Mouse (Mus musculus) hindlimb bud, embryonic 11.5 days (tissue): ENCODE measurements around the gene Bcar1.

Experiments
- DNase-seq: peaks from one replicate; pipeline ENCODE4 v3.0.0-alpha.2; 2012; ENCODE audit warnings: low read depth, low spot score; ENCODE audit errors: extremely low spot score

Gene Bcar1

GRCm38 (mm10) chr8:111740301-111740711 is 3.3 kb downstream of the Bcar1 start:
- no peak for DNase-seq

- no peak for DNase-seq
Observed at GRCm38 (mm10) chr8:111739604-111740003, 4.0 kb downstream of the Bcar1 start.

GRCm38 (mm10) chr8:111738867-111739266 is 4.7 kb downstream of the Bcar1 start:
- no peak for DNase-seq

DNA sequence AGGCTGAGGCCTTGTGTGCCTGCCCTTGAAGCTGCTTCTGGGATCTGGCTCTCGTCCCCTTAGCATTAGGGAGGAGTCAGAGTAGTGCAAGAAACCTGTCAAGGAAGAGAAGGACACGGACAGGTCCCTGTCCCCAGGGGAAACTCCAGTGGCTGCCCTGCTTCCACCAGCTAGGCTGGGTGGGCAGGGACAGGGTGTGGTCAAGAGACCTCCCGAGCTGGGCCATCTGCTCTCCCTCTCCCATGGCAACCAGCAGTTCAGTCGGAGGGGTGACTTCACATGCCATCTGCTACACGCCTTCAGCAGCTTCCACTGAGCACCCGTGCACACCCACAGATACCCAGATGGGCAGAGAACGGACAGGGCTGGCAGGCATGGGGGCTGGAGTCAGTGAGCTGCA is 7.3 kb downstream of the Bcar1 start:
- DNase-seq = no peak

DNA sequence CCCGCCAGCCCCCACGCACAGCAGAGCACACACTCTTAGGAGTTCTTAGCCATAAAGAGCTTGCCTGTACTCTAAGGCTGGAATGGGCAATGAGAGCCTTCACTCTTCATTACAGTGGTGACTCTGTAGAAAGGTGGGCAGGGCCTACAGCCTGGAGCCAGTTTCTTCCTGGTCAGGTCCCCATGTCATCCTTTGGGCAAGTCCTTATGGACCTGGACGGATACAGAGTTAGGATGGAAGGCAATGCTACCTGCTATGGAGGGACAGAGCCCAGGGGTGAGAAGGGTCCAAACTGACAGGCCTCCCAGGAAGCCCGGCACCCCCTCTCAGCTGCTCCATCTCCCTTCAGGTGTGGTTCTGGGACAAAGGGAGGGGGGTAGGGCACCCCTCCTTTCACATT is 7.8 kb downstream of the Bcar1 start:
- DNase-seq = no peak

DNA sequence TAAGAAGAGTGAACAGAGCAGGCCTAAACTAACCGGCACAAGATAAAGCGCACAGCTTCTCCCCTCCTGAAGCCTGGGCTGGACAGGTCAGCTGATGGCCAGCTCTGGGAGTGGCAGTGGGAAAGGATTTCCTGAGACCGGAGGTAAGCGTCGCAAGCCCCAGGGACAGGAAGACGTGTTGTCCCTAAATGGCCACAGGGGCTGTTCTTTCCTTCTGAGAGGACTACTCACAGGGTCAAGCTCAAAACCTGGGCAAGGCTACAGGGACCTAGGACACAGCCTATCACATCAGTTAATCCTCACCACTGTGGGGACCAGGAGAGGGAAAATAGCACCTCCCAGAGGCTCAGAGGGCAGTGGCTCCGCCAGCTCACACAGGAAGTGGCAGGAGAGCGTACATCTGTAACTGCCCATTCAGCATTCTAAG is 8.3 kb downstream of the Bcar1 start:
- no peak for DNase-seq

DNA sequence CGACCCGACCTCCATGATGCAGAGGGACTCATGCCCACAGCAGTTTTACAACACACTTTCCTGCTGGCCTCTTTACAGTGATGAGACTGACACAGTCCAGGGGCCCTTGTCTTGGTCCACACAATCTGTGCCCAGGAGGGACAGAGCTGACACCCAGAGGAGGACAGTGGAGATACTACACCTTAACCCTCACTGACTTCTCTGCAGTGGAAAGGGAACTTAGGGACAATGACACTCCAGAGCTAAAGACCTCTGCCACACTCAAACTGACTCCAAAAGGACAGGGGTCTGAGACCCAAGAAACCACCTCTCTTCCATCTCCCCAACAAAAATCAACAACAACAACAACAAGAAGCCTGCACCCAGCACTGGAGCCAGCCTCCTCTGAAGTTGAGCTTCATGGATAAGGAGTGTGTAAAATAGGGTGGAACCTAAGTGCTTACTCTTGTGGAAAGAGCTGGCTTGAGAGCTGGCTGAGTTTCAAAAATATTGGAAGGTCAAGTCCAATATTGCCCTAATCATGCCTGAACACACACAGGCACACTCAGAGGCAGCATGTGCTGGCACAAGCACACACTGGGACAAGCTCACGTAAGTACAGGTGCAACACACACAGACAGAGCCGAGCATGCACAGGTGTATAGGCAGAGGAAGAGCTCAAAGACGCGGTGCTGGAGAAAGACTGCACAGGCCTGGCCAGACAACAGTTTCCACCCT is 9.2 kb downstream of the Bcar1 start:
- no peak for DNase-seq

GRCm38 (mm10) chr8:111733581-111734243 is 9.9 kb downstream of the Bcar1 start:
- no peak for DNase-seq

- no peak for DNase-seq
Observed at GRCm38 (mm10) chr8:111732406-111733085, 11.1 kb downstream of the Bcar1 start.

GRCm38 (mm10) chr8:111732004-111732403 is 11.6 kb downstream of the Bcar1 start:
- peak; percentile 67 for DNase-seq

DNA sequence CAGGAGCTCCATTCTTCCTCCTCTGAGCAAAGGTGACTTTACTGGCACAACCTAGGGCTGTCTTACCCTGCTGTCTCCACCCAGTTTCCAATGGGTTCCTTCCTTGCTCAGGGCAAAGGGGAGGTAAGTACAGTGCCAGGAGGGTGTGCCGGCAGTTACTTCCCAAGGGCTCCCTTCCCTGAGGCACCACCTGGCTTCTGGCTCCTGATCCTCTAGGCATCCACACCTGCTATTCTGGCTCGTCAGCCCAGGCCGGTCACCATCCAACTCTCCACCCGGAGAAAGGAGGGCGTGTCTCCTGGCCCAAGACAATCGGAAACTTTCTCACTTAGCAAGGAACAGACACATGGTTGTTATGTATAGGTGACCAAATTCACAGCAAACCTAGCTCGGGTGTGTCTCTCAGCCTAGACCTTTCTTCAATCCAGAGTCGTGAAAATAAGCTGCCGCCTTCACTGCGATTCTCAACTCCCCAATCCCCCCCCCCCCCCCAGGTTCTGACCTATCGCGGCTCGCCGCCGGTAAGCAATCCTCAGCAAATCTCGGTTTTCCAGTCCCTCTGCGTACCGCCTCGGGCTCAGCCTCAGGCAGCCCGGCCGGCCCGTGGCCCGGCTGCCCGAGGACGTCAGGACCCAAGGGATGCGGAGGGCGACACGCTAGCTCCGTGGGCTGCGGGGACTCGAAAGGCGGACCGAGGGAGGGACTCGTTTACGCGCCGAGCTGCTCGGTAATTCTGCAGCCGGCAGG is 12.2 kb downstream of the Bcar1 start:
- DNase-seq = no peak

- DNase-seq = no peak
Observed at GRCm38 (mm10) chr8:111729233-111730170, 14.1 kb downstream of the Bcar1 start.

GRCm38 (mm10) chr8:111728481-111728880 is 15.1 kb downstream of the Bcar1 start:
- no peak for DNase-seq

GRCm38 (mm10) chr8:111727553-111727952 is 16.1 kb downstream of the Bcar1 start:
- DNase-seq = no peak

DNA sequence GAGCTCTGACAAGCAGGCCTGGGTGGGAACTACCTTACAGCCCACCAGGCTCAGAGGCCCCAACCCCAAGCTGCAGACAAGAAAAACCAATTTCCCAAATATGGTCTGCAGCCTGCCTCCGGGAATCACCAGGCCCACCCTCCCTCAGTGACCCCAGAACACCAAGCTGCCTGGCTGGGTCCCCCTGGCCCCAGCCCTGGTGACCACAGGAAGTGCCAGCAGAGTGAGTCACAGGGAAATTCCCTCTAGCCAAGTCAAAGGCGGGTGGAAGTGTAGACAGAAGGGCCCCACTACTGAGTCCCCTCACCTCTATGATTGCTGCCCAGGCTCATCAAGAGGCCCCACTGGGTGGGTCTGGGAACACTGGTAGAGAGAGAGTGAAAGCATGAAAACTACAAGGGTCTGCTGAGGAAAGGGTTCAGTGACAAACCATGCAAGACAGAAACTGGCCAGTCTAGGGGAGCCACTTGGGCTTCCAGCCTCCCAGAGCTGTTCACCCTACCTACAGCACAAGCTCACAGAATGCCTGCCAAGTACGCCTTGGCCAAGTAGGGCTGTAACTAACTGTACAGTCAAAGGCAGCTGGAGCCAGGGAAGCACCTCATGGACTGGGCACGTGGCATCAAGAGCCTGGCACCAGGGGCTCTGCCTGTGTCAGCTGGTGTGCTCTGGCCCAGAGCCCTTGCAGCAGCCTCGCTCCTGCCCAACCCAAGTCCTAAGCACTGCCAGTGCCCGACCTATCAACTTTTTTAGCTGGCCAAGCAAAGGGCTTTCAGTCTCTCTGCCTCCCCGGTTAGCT is 17.3 kb downstream of the Bcar1 start:
- DNase-seq = no peak

GRCm38 (mm10) chr8:111725341-111725740 is 18.3 kb downstream of the Bcar1 start:
- DNase-seq = no peak

DNA sequence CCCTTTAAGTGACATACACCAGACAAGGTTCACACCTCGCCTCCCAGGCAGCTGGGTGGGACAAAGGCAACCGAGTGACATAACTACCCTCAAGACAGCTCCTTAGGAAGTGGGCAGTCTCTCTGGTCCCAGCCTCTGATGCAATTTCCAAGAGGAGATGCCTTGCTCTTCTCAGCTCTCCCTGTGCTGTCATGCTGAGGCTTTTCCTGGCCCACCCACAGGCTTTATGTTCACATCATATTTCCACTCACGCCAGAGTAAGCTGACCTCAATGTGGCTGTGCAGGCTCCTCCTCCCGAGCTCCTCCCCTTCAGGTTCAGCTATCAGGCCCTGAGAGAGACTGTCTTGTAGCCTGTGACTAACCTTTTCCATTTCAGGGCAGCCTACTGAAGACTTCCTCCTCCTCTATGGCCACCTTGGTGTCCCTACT is 23.5 kb downstream of the Bcar1 start:
- DNase-seq = no peak

- no peak for DNase-seq
Observed at GRCm38 (mm10) chr8:111718937-111719336, 24.7 kb downstream of the Bcar1 start.

DNA sequence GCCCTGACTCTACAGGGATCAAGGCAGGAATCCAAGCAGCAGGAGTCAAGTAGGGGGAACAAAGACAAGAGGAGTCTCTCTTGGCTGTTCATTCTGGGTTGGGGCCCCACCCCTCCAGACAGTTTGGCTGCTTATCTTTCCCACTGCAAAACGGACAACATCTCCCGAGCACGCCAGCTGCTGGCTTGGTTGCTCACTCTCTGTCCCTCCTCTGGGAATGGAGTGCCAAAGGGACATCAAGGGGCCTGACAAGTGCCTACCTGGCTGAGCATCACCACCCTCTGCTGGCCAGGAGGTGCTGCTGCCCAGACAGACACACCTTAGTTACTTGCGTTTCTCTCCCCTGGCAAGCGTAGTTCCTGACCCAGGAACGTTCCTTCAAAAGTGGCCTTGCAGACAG is 25.7 kb downstream of the Bcar1 start:
- DNase-seq = no peak

DNA sequence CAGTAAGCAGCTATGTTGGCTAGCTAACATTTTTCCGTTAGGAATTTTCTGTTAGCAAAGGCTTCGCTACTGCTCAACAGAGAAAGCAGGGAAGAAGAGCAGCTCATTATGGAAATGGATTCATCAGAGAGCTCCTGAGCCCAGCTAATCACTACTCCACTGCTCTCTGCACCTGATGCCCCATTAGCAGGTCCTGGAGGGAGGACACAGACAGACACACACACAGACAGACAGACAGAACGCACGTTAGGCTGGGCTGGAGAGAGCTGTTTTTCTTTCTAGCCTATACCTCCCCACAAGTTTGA is 26.2 kb downstream of the Bcar1 start:
- no peak for DNase-seq
